Mouse (Mus musculus) intestine, postnatal 0 days (tissue): ENCODE measurements around the gene Zfand3. TPM values are rescaled to one million over a fixed set of nuclear protein-coding genes. Genes with fewer than 3 reads are reported as not detected.

ENCODE experiments used
- ATAC-seq: fragments of 200-750 bp; cut with Nextera tagmentation; 2 replicates; pipeline ENCODE4 v1.8.0; 2017; ENCODE audit warnings: mild to moderate bottlenecking, moderate TSS enrichment, moderate library complexity
- H3K27ac ChIP-seq: fragments of 300-500 bp; sonication (generic); 2 replicates; pipeline ENCODE4 v1.5.1; 2014; ENCODE audit warnings: mild to moderate bottlenecking, low read depth, low read length, moderate library complexity
- H3K27me3 ChIP-seq: fragments of 300-500 bp; sonication (generic); replicated peaks from 2 replicates; pipeline ENCODE4 v1.6.1; 2014; ENCODE audit warnings: low read length, mixed read lengths; ENCODE audit not compliant: control insufficient read depth, insufficient read depth
- H3K36me3 ChIP-seq: fragments of 300-500 bp; sonication (generic); 2 replicates; pipeline ENCODE4 v1.6.1; 2014; ENCODE audit warnings: mild to moderate bottlenecking, moderate library complexity; ENCODE audit not compliant: control insufficient read depth, insufficient read depth
- H3K4me1 ChIP-seq: fragments of 300-500 bp; sonication (generic); replicated peaks from 2 replicates; pipeline ENCODE4 v1.6.1; 2014; ENCODE audit warnings: antibody characterized with exemption, low read length, mixed read lengths; ENCODE audit not compliant: control insufficient read depth, insufficient read depth
- H3K4me2 ChIP-seq: fragments of 300-500 bp; sonication (generic); replicated peaks from 2 replicates; pipeline ENCODE4 v1.6.1; 2014; ENCODE audit warnings: low read depth, mild to moderate bottlenecking, moderate library complexity
- H3K4me3 ChIP-seq: fragments of 300-500 bp; sonication (generic); 2 replicates; pipeline ENCODE4 v1.5.1; 2014; ENCODE audit warnings: low read depth, low read length
- H3K9ac ChIP-seq: fragments of 300-500 bp; sonication (generic); 2 replicates; pipeline ENCODE4 v1.6.1; 2014; ENCODE audit warnings: mild to moderate bottlenecking, low read depth, low read length
- H3K9me3 ChIP-seq: fragments of 300-500 bp; sonication (generic); 2 replicates; pipeline ENCODE4 v1.6.1; 2016; ENCODE audit warnings: mixed run types; ENCODE audit not compliant: control insufficient read depth
- CTCF ChIP-seq: sonication (generic); IDR thresholded peaks from 2 replicates; pipeline ENCODE4 v1.5.1; 2016; ENCODE audit warnings: low read depth, mild to moderate bottlenecking, control low read depth, antibody characterized with exemption, moderate library complexity
- WGBS: fragments of 180-500 bp; shearing (Covaris S2); extraction: QIAGEN DNeasy Blood & Tissue Kit; methylation state at CpG from one replicate; pipeline ENCODE4 v1.1.7; 2014; 5-methylcytosine and 5-hydroxymethylcytosine counted together
- polyA plus RNA-seq: library from polyadenylated mRNA; unstranded; fragments of >200 nt; fragmentation: Nextera tagmentation; extraction: Ambion mirVana; gene quantifications from 2 replicates; pipeline ENCODE4 v1.2.1, GENCODE M21; 2015

Zfand3 gene
- polyA plus RNA-seq, 1 experiment from 2014 or later: 38.0 TPM

DNA sequence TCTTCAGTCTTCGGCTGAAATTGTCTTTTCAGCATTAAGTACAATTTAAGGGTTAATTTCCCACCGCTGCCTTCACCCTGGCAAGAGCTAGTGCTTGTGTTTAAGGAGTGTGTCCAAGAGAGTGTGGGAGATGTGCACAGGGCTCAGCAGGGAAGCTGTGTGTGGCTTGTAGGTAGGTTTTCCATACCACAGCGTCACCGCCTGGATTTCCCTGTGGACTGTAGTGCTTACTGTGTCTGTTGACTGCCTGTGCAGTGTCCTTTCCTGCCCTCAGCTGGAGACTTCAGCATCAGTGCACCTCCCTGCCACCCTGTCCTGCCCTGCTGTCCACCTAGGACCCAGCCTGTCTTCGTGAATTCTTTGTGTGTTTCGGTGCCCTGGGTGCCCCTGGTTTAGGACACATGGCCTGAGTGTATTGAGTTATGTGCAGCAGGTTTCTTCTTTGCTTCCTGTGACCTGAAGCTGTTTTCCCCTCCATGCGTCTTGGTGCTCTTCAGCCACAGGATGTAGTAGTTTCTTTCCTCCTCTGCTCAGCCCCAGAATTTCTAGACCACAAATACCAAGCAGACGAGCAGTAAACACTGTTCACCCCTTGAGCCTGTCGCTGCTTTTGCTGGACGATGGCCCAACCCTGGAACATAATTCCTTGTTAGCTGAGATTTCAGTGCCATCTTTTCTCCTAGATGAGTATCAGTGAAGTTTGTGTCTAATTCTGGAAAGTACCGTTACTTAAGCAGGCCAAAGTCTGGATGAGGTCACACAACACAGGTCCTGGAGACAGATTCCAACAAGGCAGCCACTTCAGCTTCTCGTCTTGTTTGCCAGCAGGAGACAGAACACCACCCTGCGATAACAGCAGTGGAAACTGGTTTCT lies 195.1 kb downstream of the Zfand3 start:
- Histone ChIP-seq H3K27me3 (no peaks in the 10 kb centered on the region), H3K9me3 (no peaks in the 10 kb centered on the region), H3K4me2 (no peak overlapping the region), H3K9ac (no peak overlapping the region), H3K36me3 (peaks cover 16% of the 10 kb centered on the region; the same call in 1 of the 2 replicates), H3K4me1 (no peaks in the 10 kb centered on the region), H3K27ac (peak overlapping the region; percentile 16; the same call in 1 of the 2 replicates), H3K4me3 (no peak overlapping the region)
- WGBS: 62% methylated on average over 13 of the region's 13 CpGs
- peak; percentile 35 for TF ChIP-seq CTCF
- ATAC-seq: no peak

GRCm38 (mm10) chr17:30200283-30200682 lies 195.8 kb downstream of the Zfand3 start:
- no peak for ATAC-seq
- Histone ChIP-seq H3K4me2 (no peak overlapping the region), H3K9ac (no peak overlapping the region), H3K36me3 (peaks cover 15% of the 10 kb centered on the region; the same call in 1 of the 2 replicates), H3K4me3 (no peak overlapping the region), H3K27ac (no peak overlapping the region), H3K27me3 (no peaks in the 10 kb centered on the region), H3K4me1 (no peaks in the 10 kb centered on the region), H3K9me3 (no peaks in the 10 kb centered on the region)
- WGBS: 76% methylated on average over 4 of the region's 4 CpGs
- no peak for TF ChIP-seq CTCF

DNA sequence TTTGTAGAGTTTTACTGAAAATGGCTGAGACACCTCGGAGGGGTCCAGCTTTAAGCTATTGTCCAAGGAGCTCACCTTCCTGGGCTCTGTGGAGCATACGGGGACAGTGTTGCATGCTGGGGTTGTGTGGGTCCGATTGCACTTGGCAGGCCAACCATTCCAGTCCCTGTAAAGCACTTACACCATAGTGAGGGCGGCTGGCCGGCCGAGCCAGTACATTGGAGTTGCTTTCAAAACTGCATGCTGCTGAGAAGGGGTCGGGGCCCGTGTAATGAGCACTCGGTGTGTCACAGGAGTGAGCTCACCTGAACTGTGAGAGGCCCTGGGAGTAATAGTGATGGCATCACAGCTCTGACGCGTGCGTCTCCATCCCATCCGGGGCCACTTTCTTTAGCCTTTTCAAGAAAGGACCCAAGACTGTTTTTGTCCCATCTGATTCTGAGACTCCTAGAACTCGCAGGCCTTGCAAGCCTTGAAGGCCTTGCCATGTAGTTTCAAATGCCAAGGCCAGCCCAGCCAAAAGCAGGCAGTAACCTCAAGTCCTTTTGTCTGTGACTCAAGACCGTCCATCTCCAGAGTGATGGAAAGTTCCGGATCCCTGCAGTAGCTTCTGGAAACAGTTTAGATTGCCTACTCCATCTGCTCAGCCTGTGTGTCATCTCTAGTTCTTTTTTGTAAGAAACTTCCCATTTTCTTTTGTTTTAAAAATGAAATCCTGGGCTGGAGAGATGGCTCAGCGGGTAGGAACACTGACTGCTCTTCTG lies 200.7 kb downstream of the Zfand3 start:
- H3K27me3 ChIP-seq: no peaks in the 10 kb centered on the region
- peaks cover 36% of the 10 kb centered on the region; the same call in 1 of the 2 replicates for H3K36me3 ChIP-seq
- H3K9ac ChIP-seq: no peak overlapping the region
- no peak overlapping the region for H3K4me3 ChIP-seq
- no peaks in the 10 kb centered on the region for H3K9me3 ChIP-seq
- no peaks in the 10 kb centered on the region for H3K4me1 ChIP-seq
- H3K4me2 ChIP-seq: no peak overlapping the region
- ATAC-seq: no peak
- TF ChIP-seq CTCF: no peak
- no peak overlapping the region for H3K27ac ChIP-seq
- 93% methylated on average over 17 of the region's 17 CpGs for WGBS

DNA sequence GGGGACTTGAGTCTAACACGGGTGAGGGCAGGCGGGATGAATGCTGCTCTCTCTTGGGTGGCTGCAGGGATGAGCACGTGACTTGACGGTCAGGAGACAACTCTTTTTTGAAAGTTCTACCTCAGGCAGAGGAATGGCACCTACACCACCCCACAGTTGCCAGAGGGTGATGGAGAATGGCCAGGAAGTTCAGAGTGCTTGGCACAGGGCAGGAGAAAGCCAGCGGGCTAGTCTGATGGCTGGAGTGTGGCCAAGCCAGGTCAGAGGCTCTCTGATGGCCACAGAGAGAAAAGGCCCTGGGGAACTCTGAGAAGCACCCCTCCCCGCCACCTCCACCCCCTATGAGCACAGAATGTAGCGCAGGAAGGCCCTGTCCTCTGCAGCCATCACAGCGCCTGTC lies 205.7 kb downstream of the Zfand3 start:
- H3K9me3 ChIP-seq: no peaks in the 10 kb centered on the region
- no peak for ATAC-seq
- no peak overlapping the region for H3K4me2 ChIP-seq
- H3K4me3 ChIP-seq: no peak overlapping the region
- no peak overlapping the region for H3K27ac ChIP-seq
- WGBS: 94% methylated on average over 8 of the region's 8 CpGs
- H3K27me3 ChIP-seq: no peaks in the 10 kb centered on the region
- H3K4me1 ChIP-seq: no peaks in the 10 kb centered on the region
- H3K36me3 ChIP-seq: peaks cover 42% of the 10 kb centered on the region
- no peak for TF ChIP-seq CTCF
- H3K9ac ChIP-seq: no peak overlapping the region

GRCm38 (mm10) chr17:30210936-30211335 lies 206.4 kb downstream of the Zfand3 start:
- Histone ChIP-seq H3K4me2 (no peak overlapping the region), H3K36me3 (peaks cover 42% of the 10 kb centered on the region), H3K27ac (no peak overlapping the region), H3K9me3 (no peaks in the 10 kb centered on the region), H3K27me3 (no peaks in the 10 kb centered on the region), H3K4me3 (no peak overlapping the region), H3K9ac (no peak overlapping the region), H3K4me1 (no peaks in the 10 kb centered on the region)
- TF ChIP-seq CTCF: no peak
- no peak for ATAC-seq
- WGBS: 92% methylated on average over 6 of the region's 6 CpGs

GRCm38 (mm10) chr17:30212647-30213046 lies 208.1 kb downstream of the Zfand3 start:
- no peak overlapping the region for H3K27ac ChIP-seq
- WGBS: 75% methylated on average over 12 of the region's 12 CpGs
- no peaks in the 10 kb centered on the region for H3K27me3 ChIP-seq
- peaks cover 33% of the 10 kb centered on the region for H3K36me3 ChIP-seq
- no peak for TF ChIP-seq CTCF
- H3K4me2 ChIP-seq: no peak overlapping the region
- ATAC-seq: no peak
- no peak overlapping the region for H3K9ac ChIP-seq
- no peaks in the 10 kb centered on the region for H3K9me3 ChIP-seq
- no peaks in the 10 kb centered on the region for H3K4me1 ChIP-seq
- no peak overlapping the region for H3K4me3 ChIP-seq
